Mouse (Mus musculus) regulatory T cell (primary cell): ENCODE results near the gene Zcchc2.

Experiments
- in situ Hi-C: fragments of 300-600 bp; cut with MboI, MseI; formaldehyde crosslinking; loops from one replicate; pipeline ENCODE4 v1.15.1; 2025; ENCODE audit warnings: high pct_unique_total_duplicates

The Zcchc2 gene

DNA sequence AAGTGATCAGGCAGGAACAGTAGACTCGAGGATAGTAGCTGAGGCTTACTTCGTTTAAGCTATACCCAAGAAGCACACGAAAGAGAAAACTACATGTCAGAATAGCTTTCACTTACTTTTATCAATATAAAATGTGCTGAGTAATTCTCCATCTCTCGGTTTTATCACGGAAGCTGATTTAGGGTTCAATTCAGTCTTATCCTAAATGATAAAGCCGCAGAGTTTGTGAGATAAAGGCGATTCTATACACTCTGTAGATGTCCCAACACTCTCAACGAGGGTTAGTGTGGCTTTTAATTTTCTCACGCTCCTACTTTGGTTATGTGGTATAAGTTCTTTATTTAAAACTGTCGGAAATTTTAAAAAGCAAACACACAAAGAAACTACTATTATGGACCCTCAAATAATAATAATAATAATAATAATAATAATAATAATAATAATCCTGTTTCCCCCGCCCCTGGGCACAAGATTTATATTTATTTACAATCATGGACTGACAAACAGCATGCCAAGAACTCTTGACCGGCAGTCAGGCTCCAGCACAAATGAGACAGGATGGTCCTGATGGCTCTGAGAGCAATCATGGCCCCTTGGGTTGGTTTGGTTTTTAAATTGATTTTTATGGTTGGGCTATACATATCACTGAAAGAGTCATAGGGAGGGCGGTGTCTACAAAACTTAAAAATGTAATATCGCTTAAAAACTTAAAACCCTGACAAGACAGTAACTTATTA lies 1.1 kb upstream of the Zcchc2 start:
- in situ Hi-C loops: no loop called here

DNA sequence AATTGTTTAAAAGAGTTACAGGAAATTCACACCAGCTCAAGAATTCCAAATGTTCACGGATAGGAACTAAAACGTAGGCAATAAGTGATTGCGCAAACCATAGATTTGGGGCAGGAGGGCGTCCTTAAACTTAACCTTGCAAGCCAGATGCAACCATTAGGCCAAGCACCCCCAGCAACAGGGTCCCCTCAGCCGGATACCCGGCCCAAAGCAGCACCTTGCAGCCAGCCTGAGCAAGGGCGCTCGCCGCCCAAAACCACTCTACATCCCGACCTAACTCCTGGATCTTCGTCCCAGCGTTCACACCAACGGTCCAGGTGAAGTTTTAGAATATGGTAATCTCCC lies 594 bp upstream of the Zcchc2 start:
- in situ Hi-C loops: no loop called here

DNA sequence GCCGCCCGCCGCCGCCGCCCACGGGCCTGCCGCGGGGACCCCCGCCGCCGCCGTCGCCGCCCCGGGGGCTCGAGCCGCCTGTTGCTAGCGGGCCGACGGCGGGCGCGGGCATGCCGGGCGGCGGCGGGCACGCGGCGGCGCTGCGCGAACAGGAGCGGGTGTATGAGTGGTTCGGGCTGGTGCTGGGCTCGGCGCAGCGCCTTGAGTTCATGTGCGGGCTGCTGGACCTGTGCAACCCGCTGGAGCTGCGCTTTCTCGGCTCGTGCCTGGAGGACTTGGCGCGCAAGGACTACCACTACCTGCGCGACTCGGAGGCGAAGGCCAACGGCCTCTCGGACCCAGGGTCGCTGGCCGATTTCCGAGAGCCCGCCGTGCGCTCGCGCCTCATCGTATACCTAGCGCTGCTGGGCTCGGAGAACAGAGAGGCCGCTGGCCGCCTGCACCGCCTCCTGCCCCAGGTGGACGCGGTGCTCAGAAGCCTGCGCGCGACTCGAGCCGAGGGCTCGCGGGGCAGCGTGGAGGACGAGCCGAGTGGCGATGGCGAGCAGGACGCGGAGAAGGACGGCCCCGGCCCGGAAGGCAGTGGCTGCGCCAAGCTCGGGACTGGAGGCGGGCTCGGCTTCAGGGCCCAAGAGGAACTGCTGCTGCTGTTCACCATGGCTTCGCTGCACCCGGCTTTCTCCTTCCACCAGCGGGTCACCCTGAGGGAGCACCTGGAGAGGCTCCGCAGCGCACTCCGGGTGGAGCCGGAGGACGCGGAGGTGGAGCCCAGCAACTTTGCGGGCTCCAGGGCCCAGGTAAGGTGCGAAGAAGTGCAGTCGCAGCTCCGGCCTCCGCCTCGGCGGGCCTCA lies 930 bp downstream of the Zcchc2 start:
- in situ Hi-C loops: no loop called here

GRCm38 (mm10) chr1:105991931-105992837 lies 2.0 kb downstream of the Zcchc2 start:
- in situ Hi-C loops: no loop called here

- in situ Hi-C loops: no loop called here
Measured at GRCm38 (mm10) chr1:105993196-105993595, 3.0 kb downstream of the Zcchc2 start.

GRCm38 (mm10) chr1:105993601-105994209 lies 3.5 kb downstream of the Zcchc2 start:
- in situ Hi-C loops: no loop called here

- in situ Hi-C loops: no loop called here
Measured at GRCm38 (mm10) chr1:105995966-105996365, 5.8 kb downstream of the Zcchc2 start.

GRCm38 (mm10) chr1:105997282-105997681 lies 7.1 kb downstream of the Zcchc2 start:
- in situ Hi-C loops: no loop called here

DNA sequence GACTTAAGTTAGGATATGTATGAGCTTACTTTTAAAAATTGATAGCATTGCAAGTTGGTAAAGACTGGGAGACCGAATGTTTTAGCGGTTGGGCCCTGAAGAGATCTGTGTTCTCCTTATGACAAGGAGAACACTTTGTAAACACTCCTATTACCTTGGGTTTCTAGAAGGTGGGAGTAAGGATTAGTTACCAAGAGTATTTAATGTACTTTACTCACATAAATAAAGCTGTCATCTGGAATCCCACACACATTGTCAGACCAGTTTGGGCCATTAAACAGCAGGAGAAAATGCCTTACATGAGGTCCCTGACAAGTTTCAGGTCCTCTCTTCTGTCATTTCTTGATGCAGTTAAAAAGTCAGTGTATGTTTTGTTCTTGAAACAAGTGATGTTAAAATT lies 9.6 kb downstream of the Zcchc2 start:
- in situ Hi-C loops: no loop called here

DNA sequence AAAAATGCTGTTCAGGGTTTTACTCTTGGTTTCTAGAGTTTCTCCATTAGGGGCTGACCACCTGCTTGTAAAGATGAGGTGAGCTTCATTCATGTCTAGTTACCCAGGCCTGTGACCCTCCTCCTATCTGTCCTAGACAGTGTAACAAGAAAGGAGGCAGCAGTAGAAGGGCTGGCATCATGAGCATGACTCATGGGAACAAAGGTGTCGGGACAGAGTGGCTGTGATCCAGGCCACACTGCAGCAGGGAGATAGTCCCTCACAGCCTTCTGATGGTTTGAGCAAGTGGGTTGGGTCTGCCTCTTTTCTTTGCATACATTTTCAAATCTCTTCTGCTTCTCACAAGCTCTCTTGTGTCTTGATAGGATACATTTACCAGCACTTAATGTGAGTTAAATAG lies 17.4 kb downstream of the Zcchc2 start:
- in situ Hi-C loops: no loop called here

GRCm38 (mm10) chr1:106011097-106011496 lies 20.9 kb downstream of the Zcchc2 start:
- in situ Hi-C loops: no loop called here

GRCm38 (mm10) chr1:106013759-106014158 lies 23.6 kb downstream of the Zcchc2 start:
- in situ Hi-C loops: no loop called here

DNA sequence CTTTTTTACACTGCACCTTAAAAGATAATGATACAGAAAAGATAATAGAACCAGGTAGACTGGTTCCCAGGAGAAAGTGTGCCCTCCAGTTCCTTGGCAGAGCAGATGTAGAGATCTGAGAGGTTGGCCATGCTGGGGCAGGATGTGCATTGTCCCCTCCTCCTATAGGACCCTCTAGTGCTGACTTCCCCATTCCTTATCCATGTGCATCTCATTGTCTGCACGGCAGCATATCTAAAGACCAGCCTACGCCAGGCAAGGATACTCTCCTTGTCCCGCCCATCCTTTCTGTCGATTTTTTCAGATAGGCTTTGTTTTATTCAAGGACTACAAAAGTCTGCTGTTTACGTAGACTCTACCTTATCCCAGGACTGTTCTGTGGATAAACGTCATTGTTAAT lies 26.1 kb downstream of the Zcchc2 start:
- in situ Hi-C loops: no loop called here

- in situ Hi-C loops: no loop called here
Measured at GRCm38 (mm10) chr1:106019854-106020253, 29.6 kb downstream of the Zcchc2 start.

DNA sequence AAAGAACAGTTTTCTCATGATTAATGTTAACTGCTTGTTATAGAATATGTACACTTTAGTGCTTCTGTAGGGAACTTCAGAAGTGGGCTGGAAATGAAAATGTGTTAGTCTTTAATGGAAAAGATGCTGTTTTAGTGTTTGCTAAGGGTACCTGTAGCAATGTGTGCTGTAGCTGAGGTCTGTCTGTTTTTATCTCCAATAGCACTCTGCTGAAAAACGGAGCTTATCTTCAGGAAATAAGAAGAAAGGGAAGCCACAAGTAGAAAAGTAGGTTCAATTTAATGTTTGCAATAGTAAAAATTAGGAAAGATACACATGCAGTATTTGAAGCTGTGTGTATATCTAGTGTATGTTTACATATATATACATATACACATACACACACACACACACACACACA lies 32.8 kb downstream of the Zcchc2 start:
- in situ Hi-C loops: no loop called here

DNA sequence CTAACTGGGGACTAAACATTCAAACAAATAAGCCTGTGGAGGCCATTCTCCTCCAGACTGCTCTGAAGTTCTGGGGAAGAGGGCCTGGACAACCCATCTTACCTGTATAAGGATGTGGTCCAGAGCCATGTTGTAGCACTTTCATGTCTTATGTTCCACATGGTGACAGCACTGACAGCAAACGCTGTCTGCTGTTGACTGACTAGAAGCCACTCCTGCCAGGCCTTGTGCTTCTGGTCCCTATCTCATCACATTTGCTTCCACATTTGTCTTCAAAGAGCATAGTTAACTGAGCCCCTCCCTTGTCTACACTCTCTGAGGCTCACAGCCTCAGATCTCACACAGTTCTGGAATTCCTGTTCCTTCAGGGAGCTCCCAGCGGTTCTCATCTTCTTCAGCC lies 34.0 kb downstream of the Zcchc2 start:
- in situ Hi-C loops: no loop called here

DNA sequence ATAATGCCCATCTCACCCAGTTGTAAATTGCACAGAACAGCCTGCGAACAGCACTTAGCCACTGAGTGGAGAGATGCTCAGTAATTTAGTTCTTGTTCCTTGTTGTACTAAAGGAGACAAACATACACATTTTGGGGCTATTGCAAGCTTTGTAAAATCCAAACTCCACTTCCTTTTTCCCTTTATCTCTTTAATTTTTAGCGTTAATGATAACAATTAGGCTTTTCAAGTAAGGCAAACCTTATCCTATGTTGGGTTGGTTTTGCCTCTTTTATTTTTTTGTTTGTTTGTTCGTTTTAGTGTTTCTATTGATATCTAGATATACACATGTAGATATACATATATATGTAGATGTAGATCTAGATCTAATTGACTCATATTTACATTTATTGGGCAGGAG lies 34.6 kb downstream of the Zcchc2 start:
- in situ Hi-C loops: no loop called here

DNA sequence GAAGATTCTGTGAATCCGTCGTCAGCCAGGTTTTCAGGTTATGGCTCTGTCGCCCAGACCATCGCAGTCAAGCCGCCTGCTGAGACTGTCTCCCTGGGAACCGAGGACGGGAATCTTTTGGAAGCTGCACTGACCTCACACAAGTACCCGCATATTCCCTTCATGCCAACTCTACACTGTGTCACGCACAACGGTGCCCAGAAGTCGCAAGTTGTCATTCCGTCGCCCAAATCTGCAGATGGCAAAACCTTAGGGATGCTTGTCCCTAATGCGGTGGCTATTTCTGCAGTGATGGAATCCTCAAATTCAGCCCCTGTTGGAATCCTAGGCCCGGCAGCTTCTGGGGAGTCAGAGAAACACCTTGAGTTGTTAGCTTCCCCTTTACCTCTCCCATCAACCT lies 39.6 kb downstream of the Zcchc2 start:
- in situ Hi-C loops: no loop called here

- in situ Hi-C loops: no loop called here
Measured at GRCm38 (mm10) chr1:106030331-106030730, 40.1 kb downstream of the Zcchc2 start.

- in situ Hi-C loops: no loop called here
Measured at GRCm38 (mm10) chr1:106030886-106031285, 40.7 kb downstream of the Zcchc2 start.

DNA sequence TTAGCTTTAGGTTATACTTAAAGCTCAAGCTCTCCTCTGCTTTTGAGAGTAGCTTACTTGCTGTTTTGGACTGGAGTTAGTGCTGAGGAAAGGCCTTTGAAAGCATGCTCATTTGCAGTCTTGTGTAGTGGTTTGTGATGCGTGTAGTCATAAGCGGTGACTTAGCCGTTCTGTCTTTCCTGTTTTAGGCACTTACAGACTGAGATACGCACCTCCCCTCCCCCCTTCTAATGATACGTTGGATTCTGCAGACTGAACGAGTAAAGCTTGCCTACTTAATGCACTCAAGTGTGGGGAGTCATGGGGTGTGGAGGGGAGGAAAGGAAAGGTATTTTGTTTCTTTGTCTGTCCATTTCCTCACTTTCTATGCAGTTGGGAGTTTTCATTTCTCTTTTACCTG lies 41.7 kb downstream of the Zcchc2 start:
- in situ Hi-C loops: no loop called here

DNA sequence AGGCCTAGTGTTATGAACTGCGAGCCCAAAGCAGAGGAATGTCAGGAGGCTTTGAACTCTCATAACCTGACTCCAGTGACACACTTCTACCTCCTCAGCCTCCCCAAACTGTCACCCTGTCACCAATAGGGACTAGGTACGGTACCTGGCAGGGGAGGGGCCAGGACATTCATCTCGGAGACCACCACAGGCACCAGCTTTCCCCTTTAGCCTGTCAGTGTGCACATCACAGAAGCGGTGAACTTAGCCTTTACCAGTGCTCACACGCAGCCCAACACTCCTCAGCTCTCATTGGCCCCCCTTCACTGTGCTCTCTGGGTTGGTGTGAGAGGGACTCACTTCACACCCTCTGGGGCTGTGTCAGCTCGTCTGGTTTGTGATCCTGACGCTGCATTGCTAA lies 44.6 kb downstream of the Zcchc2 start:
- in situ Hi-C loops: loop anchor here (5.0 kb wide), 1 partner anchor 132 kb away; no protein-coding TSS in a partner anchor
